In genomic region chr3:85196591-85196990, GRCm38 (mm10) we compare ENCODE assay signal across 30 mouse cellular contexts.
"Had no signal": no experiment of that assay in that cellular context is flagged by ENCODE, and none has a peak within 500 bp of the region (broad histone marks: within the 10 kb centered on the region; RNA-seq: fewer than 3 reads in every experiment).

No protein-coding gene starts in this region.

- H3K4me1 ChIP-seq: limb, embryonic 13.5 days; liver, embryonic 12.5 days; liver, embryonic 13.5 days; liver, embryonic 15.5 days; lung, embryonic 15.5 days; midbrain, embryonic 10.5 days; midbrain, embryonic 12.5 days; midbrain, embryonic 15.5 days; neural tube, embryonic 12.5 days had no signal

- H3K9me3 ChIP-seq: limb, embryonic 10.5 days; limb, embryonic 12.5 days; limb, embryonic 13.5 days; limb, embryonic 15.5 days; liver, embryonic 12.5 days; liver, embryonic 13.5 days; liver, embryonic 15.5 days; lung, embryonic 15.5 days; midbrain, embryonic 10.5 days; midbrain, embryonic 12.5 days; midbrain, embryonic 13.5 days; midbrain, embryonic 15.5 days; neural tube, embryonic 12.5 days; neural tube, embryonic 13.5 days had no signal

- DNase-seq: left cerebral cortex, postnatal 4 days; liver, embryonic 13.5 days; lung, adult 18-20 months; lung, adult 2 months; lung, embryonic 14.5 days; lung, postnatal 10 days; lung, postnatal 14 days; lung, postnatal 36 days; lung, postnatal 4 days; midbrain, embryonic 14.5 days had no signal

- H3K4me3 ChIP-seq: left cerebral cortex, adult 2 months; limb, embryonic 10.5 days; limb, embryonic 12.5 days; limb, embryonic 13.5 days; limb, embryonic 15.5 days; liver, embryonic 12.5 days; liver, embryonic 13.5 days; liver, embryonic 15.5 days; lung, embryonic 15.5 days; midbrain, embryonic 10.5 days; midbrain, embryonic 12.5 days; midbrain, embryonic 13.5 days; midbrain, embryonic 15.5 days; myocyte; neural tube, embryonic 12.5 days; neural tube, embryonic 13.5 days had no signal

- H3K36me3 ChIP-seq: limb, embryonic 10.5 days; limb, embryonic 12.5 days; limb, embryonic 13.5 days; limb, embryonic 15.5 days; liver, embryonic 12.5 days; liver, embryonic 13.5 days; liver, embryonic 15.5 days; lung, embryonic 15.5 days; midbrain, embryonic 10.5 days; midbrain, embryonic 12.5 days; midbrain, embryonic 13.5 days; midbrain, embryonic 15.5 days; neural tube, embryonic 12.5 days; neural tube, embryonic 13.5 days had no signal

- H3K4me2 ChIP-seq: limb, embryonic 12.5 days; limb, embryonic 13.5 days; limb, embryonic 15.5 days; liver, embryonic 12.5 days; liver, embryonic 13.5 days; liver, embryonic 15.5 days; lung, embryonic 14.5 days; lung, embryonic 15.5 days; midbrain, embryonic 11.5 days; midbrain, embryonic 12.5 days; midbrain, embryonic 13.5 days; midbrain, embryonic 15.5 days; neural tube, embryonic 12.5 days; neural tube, embryonic 13.5 days had no signal

- H3K27me3 ChIP-seq: limb, embryonic 12.5 days; limb, embryonic 13.5 days; limb, embryonic 15.5 days; liver, embryonic 12.5 days; liver, embryonic 13.5 days; liver, embryonic 15.5 days; lung, embryonic 15.5 days; midbrain, embryonic 12.5 days; midbrain, embryonic 13.5 days; midbrain, embryonic 15.5 days; neural tube, embryonic 12.5 days; neural tube, embryonic 13.5 days had no signal

- H3K9ac ChIP-seq: limb, embryonic 12.5 days; limb, embryonic 13.5 days; limb, embryonic 15.5 days; liver, embryonic 12.5 days; liver, embryonic 13.5 days; liver, embryonic 14.5 days; liver, embryonic 15.5 days; lung, embryonic 14.5 days; lung, embryonic 15.5 days; midbrain, embryonic 12.5 days; midbrain, embryonic 13.5 days; midbrain, embryonic 15.5 days; neural tube, embryonic 12.5 days; neural tube, embryonic 13.5 days had no signal

- H3K27ac ChIP-seq: left cerebral cortex, adult 2 months; limb, embryonic 10.5 days; limb, embryonic 12.5 days; limb, embryonic 13.5 days; limb, embryonic 15.5 days; liver, embryonic 12.5 days; liver, embryonic 13.5 days; liver, embryonic 14.5 days; liver, embryonic 15.5 days; lung, embryonic 15.5 days; macrophage; midbrain, embryonic 10.5 days; midbrain, embryonic 12.5 days; midbrain, embryonic 13.5 days; midbrain, embryonic 15.5 days; neural tube, embryonic 12.5 days; neural tube, embryonic 13.5 days had no signal

- ATAC-seq: liver, embryonic 12.5 days; lung, postnatal 0 days; midbrain, embryonic 13.5 days; midbrain, embryonic 15.5 days; midbrain, embryonic 16.5 days had no signal
